Mouse (Mus musculus): Measurements from ENCODE around the gene Ccdc157.
A peak's percentile ranks its signal among the peaks of the same experiment; 100 is the strongest.

Gene Ccdc157

GRCm38 (mm10) chr11:4099447-4099846, 60.6 kb downstream of the Ccdc157 start:
- no peak for DNase-seq (ENCODE audit: low spot score)

GRCm38 (mm10) chr11:4098816-4099215, 61.3 kb downstream of the Ccdc157 start:
- no peak for DNase-seq (ENCODE audit: low spot score)

- no peak for DNase-seq (ENCODE audit: low spot score)
Measured at GRCm38 (mm10) chr11:4098120-4098519, 62.0 kb downstream of the Ccdc157 start.

GRCm38 (mm10) chr11:4097091-4097621, 62.9 kb downstream of the Ccdc157 start:
- no peak for DNase-seq (ENCODE audit: low spot score)

GRCm38 (mm10) chr11:4096054-4096984, 63.8 kb downstream of the Ccdc157 start:
- peak; percentile 99 for DNase-seq (ENCODE audit: low spot score)

GRCm38 (mm10) chr11:4095171-4096053, 64.7 kb downstream of the Ccdc157 start, which contains the start of gene Mtfp1:
Gene Mtfp1 (minus strand): TSS chr11:4095445.
- peak; percentile 70 for DNase-seq (ENCODE audit: low spot score)

- peak; percentile 24 for DNase-seq (ENCODE audit: low spot score)
Measured at GRCm38 (mm10) chr11:4094378-4095170, 65.5 kb downstream of the Ccdc157 start.

GRCm38 (mm10) chr11:4093459-4094377, 66.4 kb downstream of the Ccdc157 start:
- no peak for DNase-seq (ENCODE audit: low spot score)

All from ovary, adult 18-20 months (tissue).